Mouse (Mus musculus) neural tube, embryonic 12.5 days (tissue): ENCODE results near the gene Gca. TPM values are rescaled to one million over a fixed set of nuclear protein-coding genes. Genes with fewer than 3 reads are reported as not detected.

Experiments
- ATAC-seq: fragments of 200-750 bp; cut with Nextera tagmentation; 2 replicates; pipeline ENCODE4 v1.8.0; 2017; ENCODE audit warnings: low read depth, mild to moderate bottlenecking, moderate TSS enrichment, moderate library complexity; ENCODE audit not compliant: low FRiP score
- H3K27ac ChIP-seq: fragments of 300-500 bp; sonication (generic); 2 replicates; pipeline ENCODE4 v1.5.1; 2016
- H3K27me3 ChIP-seq: fragments of 300-500 bp; sonication (generic); replicated peaks from 2 replicates; pipeline ENCODE4 v1.6.1; 2016; ENCODE audit warnings: mild to moderate bottlenecking
- H3K36me3 ChIP-seq: fragments of 300-500 bp; sonication (generic); 2 replicates; pipeline ENCODE4 v1.6.1; 2016; ENCODE audit warnings: mild to moderate bottlenecking
- H3K4me1 ChIP-seq: fragments of 300-500 bp; sonication (generic); 2 replicates; pipeline ENCODE4 v1.6.1; 2016
- H3K4me2 ChIP-seq: fragments of 300-500 bp; sonication (generic); replicated peaks from 2 replicates; pipeline ENCODE4 v1.6.1; 2016; ENCODE audit warnings: mild to moderate bottlenecking
- H3K4me3 ChIP-seq: fragments of 300-500 bp; sonication (generic); 2 replicates; pipeline ENCODE4 v1.5.1; 2016
- H3K9ac ChIP-seq: fragments of 300-500 bp; sonication (generic); 2 replicates; pipeline ENCODE4 v1.6.1; 2016; ENCODE audit warnings: mild to moderate bottlenecking
- H3K9me3 ChIP-seq: fragments of 300-500 bp; sonication (generic); 2 replicates; pipeline ENCODE4 v1.6.1; 2016; ENCODE audit warnings: mild to moderate bottlenecking
- WGBS: fragments of 180-500 bp; shearing (Covaris S2); methylation state at CpG from one replicate; pipeline ENCODE4 v1.1.7; 2016; 5-methylcytosine and 5-hydroxymethylcytosine counted together
- polyA plus RNA-seq: library from polyadenylated mRNA; unstranded; fragments of >200 nt; fragmentation: Nextera tagmentation; extraction: Ambion mirVana; gene quantifications from 2 replicates; pipeline ENCODE4 v1.2.1, GENCODE M21; 2016

The Gca gene
- 1.9 and 2.1 TPM in 2 replicates for polyA plus RNA-seq

DNA sequence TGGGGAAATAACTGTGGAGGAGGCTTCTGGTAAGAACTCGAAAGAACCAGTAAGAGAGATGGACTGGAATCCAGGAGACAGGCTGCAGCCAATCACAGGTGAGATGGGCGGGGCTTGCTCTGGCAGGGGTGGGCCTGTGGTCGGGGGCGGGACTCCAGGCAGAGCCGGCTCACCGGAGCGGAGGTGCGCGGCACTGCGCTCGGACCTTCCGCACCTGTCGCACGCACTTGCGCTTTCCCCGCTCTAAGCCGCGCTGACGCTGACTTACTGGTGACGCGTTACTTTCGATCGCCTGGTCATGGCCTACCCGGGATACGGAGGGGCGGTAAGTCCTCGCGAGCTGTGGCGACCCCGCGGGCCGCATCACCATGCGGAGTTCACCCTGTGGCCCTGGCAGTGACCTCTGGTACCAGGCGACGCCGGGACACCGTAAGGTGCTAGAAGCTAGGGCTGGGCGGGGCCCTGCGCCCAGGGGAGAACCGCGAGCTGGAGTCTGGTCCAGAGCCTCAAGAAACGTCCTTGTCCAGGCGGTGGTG is at the start of gene Gca:
Gene Gca (plus strand): TSS at position 151 of the 536 bp plus-strand sequence.
- Histone ChIP-seq H3K27ac (no peak within 1 kb of the TSS), H3K4me3 (peak within 1 kb of the TSS; percentile 46), H3K9ac (peak within 1 kb of the TSS; percentile 33; the same call in 1 of the 2 replicates), H3K4me2 (peak within 1 kb of the TSS; percentile 74), H3K4me1 (no peaks in the 10 kb centered on the region), H3K9me3 (no peaks in the 10 kb centered on the region), H3K36me3 (no peaks in the 10 kb centered on the region), H3K27me3 (no peaks in the 10 kb centered on the region)
- under 1% methylated on average over 42 of the region's 43 CpGs for WGBS
- peak; percentile 97 for ATAC-seq

DNA sequence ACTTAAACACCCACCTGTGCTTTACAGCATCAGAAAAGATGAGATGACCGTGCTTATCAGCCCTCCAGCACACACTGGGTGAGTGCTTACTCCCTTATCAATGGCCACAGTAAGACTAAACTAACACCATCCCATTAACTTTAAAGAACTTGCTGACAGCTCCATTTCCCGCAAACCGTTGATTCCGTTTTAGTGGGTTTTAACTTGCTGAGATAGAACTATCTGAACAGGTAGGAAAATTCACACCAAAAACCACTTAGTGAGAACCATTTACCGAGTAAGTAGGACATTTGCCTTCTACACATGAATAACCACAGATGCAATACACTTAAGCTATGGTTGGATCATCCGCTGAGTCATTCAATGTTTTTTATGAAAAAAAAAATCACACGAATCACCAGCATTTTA is 45.1 kb upstream of the Gca start:
- no peaks in the 10 kb centered on the region for H3K27me3 ChIP-seq
- no peak overlapping the region for H3K27ac ChIP-seq
- no peak for ATAC-seq
- H3K9ac ChIP-seq = no peak overlapping the region
- H3K9me3 ChIP-seq = no peaks in the 10 kb centered on the region
- H3K36me3 ChIP-seq = no peaks in the 10 kb centered on the region
- no peaks in the 10 kb centered on the region for H3K4me1 ChIP-seq
- WGBS = 87% methylated on average over 7 of the region's 7 CpGs
- no peak overlapping the region for H3K4me2 ChIP-seq
- H3K4me3 ChIP-seq = no peak overlapping the region

DNA sequence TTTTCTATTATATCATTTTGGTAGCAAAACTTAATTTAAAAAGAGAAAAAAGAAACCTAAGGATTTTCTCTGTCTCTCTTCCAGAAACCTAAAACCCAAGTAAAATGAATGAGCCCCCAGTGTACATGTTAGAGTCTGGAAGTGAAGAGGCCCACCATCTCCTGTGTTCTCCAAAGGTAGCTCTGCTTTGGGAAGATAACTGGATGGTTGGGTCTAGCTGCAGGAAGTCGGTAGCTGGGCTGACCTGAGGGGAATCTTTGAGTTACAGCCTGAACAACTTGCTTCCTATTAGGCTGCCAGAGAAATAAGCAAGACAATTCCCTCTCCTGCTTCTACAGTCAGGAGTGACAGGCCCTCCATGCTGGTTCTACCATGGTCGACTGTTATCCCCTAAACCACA is 44.4 kb upstream of the Gca start:
- ATAC-seq = no peak
- no peak overlapping the region for H3K9ac ChIP-seq
- no peak overlapping the region for H3K4me3 ChIP-seq
- no peak overlapping the region for H3K4me2 ChIP-seq
- WGBS = 63% methylated on average over 2 of the region's 2 CpGs
- H3K9me3 ChIP-seq = no peaks in the 10 kb centered on the region
- no peaks in the 10 kb centered on the region for H3K27me3 ChIP-seq
- H3K4me1 ChIP-seq = no peaks in the 10 kb centered on the region
- no peak overlapping the region for H3K27ac ChIP-seq
- no peaks in the 10 kb centered on the region for H3K36me3 ChIP-seq

DNA sequence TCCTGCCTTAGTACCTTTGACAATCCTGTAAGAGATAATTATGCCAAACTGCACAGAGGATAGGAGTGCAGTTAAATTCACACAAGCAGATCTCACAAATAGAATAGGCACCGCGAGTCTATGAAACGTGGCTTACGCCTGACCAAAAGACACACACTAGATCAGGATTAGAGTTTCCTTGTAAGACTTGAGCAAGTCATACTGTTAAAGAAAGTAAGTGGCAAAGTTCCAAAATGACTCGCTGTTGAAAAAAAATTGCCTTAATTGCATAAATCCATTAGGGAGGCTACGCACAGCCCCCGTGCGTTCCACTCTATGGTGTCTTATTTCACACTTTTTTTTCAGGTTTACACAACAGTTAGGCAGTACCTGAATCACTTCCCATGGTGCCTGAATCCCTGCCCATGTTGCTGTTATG is 41.1 kb upstream of the Gca start:
- WGBS = 88% methylated on average over 8 of the region's 8 CpGs
- Histone ChIP-seq H3K4me2 (no peak overlapping the region), H3K36me3 (no peaks in the 10 kb centered on the region), H3K27ac (no peak overlapping the region), H3K9ac (no peak overlapping the region), H3K27me3 (no peaks in the 10 kb centered on the region), H3K4me3 (no peak overlapping the region), H3K4me1 (no peaks in the 10 kb centered on the region), H3K9me3 (no peaks in the 10 kb centered on the region)
- ATAC-seq = no peak

DNA sequence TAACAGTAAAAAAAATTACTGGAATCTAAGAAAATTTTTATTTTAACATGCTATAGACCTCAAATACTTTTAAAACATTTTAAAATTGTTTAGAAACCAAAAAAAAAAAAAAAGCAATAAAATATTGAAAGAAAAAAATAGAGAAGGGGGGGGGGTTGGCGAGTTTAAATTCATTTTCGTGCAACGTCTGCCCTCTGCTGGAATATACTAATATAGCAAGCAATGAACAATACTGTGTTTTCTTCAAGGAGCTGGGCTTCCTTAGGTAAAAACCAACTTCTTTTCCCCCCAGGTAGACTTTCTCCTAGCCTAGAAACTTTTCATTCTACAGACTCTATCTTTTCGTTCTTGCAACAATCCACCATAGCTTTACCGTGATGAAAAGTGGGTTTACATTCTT is 36.4 kb upstream of the Gca start:
- no peak for ATAC-seq
- no peak overlapping the region for H3K4me3 ChIP-seq
- no peaks in the 10 kb centered on the region for H3K27me3 ChIP-seq
- no peak overlapping the region for H3K9ac ChIP-seq
- no peak overlapping the region for H3K4me2 ChIP-seq
- no peak overlapping the region for H3K27ac ChIP-seq
- H3K4me1 ChIP-seq = no peaks in the 10 kb centered on the region
- H3K36me3 ChIP-seq = no peaks in the 10 kb centered on the region
- no peaks in the 10 kb centered on the region for H3K9me3 ChIP-seq
- WGBS = 16% methylated on average over 5 of the region's 5 CpGs

DNA sequence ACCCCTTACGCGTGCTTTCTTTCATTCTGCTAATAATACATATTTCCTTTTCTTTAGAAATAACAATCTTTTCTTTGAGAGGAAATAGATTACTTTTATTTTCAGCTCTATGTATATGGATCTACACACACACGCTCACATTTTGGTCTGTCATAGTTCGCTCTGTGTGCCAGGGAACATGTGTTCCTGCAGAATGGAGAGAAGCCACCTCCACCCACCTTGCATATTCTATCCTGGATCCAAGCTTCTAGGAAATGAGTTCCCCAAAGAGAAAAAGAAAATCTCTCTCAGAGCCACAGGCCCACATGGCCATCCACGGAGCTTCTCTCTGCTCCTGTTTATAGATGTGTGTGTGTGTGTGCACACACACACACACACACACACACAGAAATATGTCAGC is 35.7 kb upstream of the Gca start:
- no peaks in the 10 kb centered on the region for H3K9me3 ChIP-seq
- H3K4me2 ChIP-seq = no peak overlapping the region
- no peak overlapping the region for H3K27ac ChIP-seq
- H3K36me3 ChIP-seq = no peaks in the 10 kb centered on the region
- H3K4me3 ChIP-seq = no peak overlapping the region
- H3K9ac ChIP-seq = no peak overlapping the region
- WGBS = 91% methylated on average over 5 of the region's 5 CpGs
- H3K27me3 ChIP-seq = no peaks in the 10 kb centered on the region
- no peaks in the 10 kb centered on the region for H3K4me1 ChIP-seq
- no peak for ATAC-seq

DNA sequence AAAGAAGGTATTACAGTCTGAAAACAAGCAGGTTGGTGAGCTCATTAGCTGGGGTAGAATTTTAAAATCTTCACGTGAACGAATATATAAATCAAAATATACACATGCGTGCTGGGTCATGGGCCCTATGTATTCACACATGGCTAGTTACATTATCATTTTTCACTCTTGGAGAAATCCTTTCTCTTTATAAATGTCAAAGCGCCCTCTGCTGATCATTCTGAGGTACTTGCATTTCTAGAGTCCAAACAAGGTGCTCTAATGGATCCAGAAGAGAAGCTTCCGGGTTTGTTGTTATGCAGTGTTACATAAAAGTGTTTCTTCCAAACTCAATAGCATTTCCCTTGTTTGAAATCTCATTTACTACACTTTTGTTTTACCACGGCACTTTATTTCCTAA is 33.6 kb upstream of the Gca start:
- H3K9me3 ChIP-seq = no peaks in the 10 kb centered on the region
- H3K4me3 ChIP-seq = no peak overlapping the region
- 28% methylated on average over 6 of the region's 6 CpGs for WGBS
- H3K9ac ChIP-seq = no peak overlapping the region
- H3K4me2 ChIP-seq = no peak overlapping the region
- H3K4me1 ChIP-seq = no peaks in the 10 kb centered on the region
- ATAC-seq = peak; percentile 41; the same call in 1 of the 2 replicates
- no peak overlapping the region for H3K27ac ChIP-seq
- no peaks in the 10 kb centered on the region for H3K27me3 ChIP-seq
- H3K36me3 ChIP-seq = no peaks in the 10 kb centered on the region

DNA sequence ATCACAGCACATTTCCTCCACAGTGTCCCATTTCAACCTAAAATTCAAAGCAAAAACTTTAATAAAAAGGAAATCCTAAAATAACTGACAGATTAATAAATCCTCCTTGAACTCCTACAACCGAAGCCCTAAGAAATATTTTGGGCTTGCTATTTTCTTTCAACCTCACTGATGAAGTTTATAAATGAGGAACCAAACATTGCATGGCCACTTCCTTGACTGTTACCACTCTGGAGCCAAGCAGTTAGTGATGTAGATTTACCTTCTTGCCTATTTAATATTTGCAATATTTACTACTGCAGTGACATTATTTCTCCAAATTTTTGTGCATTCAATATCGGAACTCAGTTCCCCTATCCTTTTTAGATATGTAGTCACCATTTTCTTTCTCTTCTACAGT is 24.2 kb upstream of the Gca start:
- H3K27me3 ChIP-seq = no peaks in the 10 kb centered on the region
- no peak overlapping the region for H3K4me2 ChIP-seq
- no peaks in the 10 kb centered on the region for H3K36me3 ChIP-seq
- 95% methylated on average over 2 of the region's 2 CpGs for WGBS
- no peaks in the 10 kb centered on the region for H3K9me3 ChIP-seq
- no peak for ATAC-seq
- H3K4me3 ChIP-seq = no peak overlapping the region
- H3K9ac ChIP-seq = no peak overlapping the region
- no peaks in the 10 kb centered on the region for H3K4me1 ChIP-seq
- H3K27ac ChIP-seq = no peak overlapping the region

DNA sequence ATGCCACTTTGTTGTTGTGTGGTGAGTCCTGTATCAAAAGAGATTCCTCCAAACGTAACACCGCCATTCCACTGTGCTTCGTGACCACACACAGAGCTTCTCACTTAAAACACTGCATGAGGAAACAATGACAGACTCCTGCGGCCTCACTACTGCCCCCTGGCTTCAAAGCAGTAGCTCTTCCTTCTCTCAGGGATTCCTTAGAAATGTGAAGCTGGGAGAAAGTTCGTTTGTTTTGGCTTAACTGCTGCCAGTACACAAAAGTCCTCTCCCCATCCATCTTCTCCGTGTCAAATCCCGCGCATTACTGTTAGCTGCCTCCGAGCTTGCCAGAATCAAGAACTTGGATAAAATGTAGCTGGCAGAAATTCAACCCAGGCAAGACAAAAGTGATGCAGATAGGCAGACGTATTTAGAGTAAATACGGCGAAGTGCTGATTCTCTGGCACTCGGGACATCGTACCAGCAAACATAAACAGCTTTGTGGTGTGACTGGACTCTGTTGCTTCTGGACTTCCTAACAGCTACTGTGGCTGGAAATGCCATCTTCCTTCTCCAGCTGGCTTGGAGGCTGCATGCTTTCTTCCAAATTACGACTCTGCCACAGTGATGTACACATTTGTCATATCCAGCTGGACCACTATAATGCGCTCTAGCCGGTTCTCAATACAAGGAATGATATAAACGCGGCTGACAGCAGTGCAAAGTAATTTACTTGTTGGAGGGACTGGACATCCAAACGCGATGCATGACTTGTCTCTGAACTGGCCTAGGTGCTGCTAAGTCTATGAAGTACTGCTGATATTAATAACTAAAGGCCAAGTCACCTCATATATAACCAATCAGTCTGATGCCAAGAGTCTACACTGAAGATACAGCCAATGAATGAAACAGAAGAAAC is 20.4 kb upstream of the Gca start:
- Histone ChIP-seq H3K27ac (no peak overlapping the region), H3K9me3 (no peaks in the 10 kb centered on the region), H3K4me1 (no peaks in the 10 kb centered on the region; the same call in none of the 2 replicates), H3K36me3 (no peaks in the 10 kb centered on the region), H3K4me3 (no peak overlapping the region), H3K27me3 (no peaks in the 10 kb centered on the region), H3K4me2 (0 out of 2 replicates have a peak overlapping the region, but pooled peaks have one; percentile 24), H3K9ac (no peak overlapping the region)
- no peak for ATAC-seq
- WGBS = 47% methylated on average over 21 of the region's 21 CpGs

DNA sequence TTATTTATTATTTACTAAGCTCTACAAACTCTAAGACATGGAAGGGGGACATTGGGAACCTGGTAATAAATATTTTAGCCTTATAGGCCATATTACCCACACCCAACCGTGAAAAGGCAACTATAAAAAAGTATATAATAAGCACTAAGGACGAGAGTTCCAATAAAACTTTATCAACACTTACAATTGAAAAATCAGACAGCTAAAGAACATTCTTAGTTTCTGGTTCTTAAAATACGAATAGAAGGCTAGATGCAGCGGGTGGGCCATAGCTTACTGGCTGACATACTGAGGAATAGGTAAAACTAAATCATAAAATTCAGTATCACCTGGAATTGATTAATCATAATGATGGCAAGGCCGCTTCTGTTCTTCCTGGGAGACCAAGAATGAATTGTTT is 19.2 kb upstream of the Gca start:
- H3K4me2 ChIP-seq = no peak overlapping the region
- no peak for ATAC-seq
- H3K4me1 ChIP-seq = no peaks in the 10 kb centered on the region; the same call in none of the 2 replicates
- H3K27me3 ChIP-seq = no peaks in the 10 kb centered on the region
- WGBS = 90% methylated on average over 5 of the region's 5 CpGs
- no peaks in the 10 kb centered on the region for H3K9me3 ChIP-seq
- no peaks in the 10 kb centered on the region for H3K36me3 ChIP-seq
- H3K4me3 ChIP-seq = no peak overlapping the region
- H3K9ac ChIP-seq = no peak overlapping the region
- H3K27ac ChIP-seq = no peak overlapping the region

DNA sequence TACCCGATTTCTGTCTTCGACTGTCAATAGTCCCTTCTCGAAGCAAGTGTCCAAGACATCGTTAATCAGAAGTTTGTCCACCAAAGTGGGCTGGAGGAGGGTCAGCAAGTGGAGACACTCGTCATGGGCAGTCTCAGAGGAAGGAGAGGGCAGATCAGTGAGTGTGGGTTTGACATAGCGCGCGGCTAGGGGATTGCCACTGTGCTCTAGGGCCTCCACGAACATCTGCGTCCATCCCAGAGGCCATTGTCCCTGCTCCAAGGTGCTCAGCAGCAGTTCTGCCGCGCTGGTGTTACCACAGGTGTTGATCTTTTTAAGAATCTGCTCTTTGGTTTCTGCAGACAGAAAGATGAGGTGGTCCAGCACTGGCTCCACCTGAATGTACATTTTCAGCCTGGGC is 18.6 kb upstream of the Gca start:
- Histone ChIP-seq H3K9ac (no peak overlapping the region), H3K27me3 (no peaks in the 10 kb centered on the region), H3K9me3 (no peaks in the 10 kb centered on the region), H3K36me3 (no peaks in the 10 kb centered on the region), H3K4me2 (peak overlapping the region; percentile 71), H3K4me1 (no peaks in the 10 kb centered on the region; the same call in none of the 2 replicates), H3K27ac (no peak overlapping the region), H3K4me3 (peak overlapping the region; percentile 39)
- 38% methylated on average over 12 of the region's 12 CpGs for WGBS
- peak; percentile 30 for ATAC-seq

DNA sequence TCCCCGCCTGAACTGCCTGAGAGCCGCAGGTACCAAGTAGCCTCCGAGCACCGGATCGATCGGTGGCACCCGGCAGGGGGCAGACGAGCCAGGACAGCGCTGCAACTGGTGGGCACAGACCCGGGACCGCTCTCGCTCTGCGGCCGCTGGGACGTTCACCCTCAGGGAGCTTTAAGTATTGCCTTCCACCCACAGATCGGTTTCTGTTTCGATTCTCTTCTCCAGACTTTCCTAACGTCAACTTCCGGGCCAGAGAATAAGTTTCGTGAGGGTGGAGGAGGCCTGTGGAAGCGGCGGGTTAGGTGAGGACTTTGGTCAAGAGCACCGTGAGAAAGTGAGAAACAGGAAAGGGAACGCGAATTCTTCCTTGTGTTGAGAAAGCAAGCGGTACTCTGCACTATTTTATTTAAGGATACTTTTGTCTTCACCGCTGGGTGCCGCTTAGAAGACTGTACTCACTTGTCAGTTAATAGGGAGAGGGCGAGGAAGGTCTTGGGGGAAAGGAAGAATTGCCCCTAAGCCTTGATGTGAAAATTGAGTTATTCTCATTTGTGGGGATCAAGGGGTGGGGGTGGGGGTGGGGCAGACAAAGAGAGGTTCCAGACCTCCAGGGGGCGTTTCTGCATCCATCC is 18.0 kb upstream of the Gca start, which contains the start of gene Ifih1:
Gene Ifih1 (minus strand): TSS at position 242 of the 632 bp plus-strand sequence.
- ATAC-seq = peak; percentile 86
- peak within 1 kb of the TSS; percentile 39 for H3K4me3 ChIP-seq
- no peaks in the 10 kb centered on the region for H3K36me3 ChIP-seq
- H3K27ac ChIP-seq = no peak within 1 kb of the TSS
- H3K9ac ChIP-seq = peak within 1 kb of the TSS; percentile 38; the same call in 1 of the 2 replicates
- no peaks in the 10 kb centered on the region for H3K27me3 ChIP-seq
- under 1% methylated on average over 30 of the region's 30 CpGs for WGBS
- H3K4me2 ChIP-seq = peak within 1 kb of the TSS; percentile 71
- H3K4me1 ChIP-seq = no peaks in the 10 kb centered on the region; the same call in none of the 2 replicates
- no peaks in the 10 kb centered on the region for H3K9me3 ChIP-seq
